Mouse (Mus musculus) embryonic facial prominence, embryonic 11.5 days (tissue): ENCODE measurements around the gene Crispld2. TPM values are rescaled to one million over a fixed set of nuclear protein-coding genes. Genes with fewer than 3 reads are reported as not detected.

Source experiments
- ATAC-seq: fragments of 200-750 bp; cut with Nextera tagmentation; replicated peaks from 2 replicates; pipeline ENCODE4 v1.8.0; 2017; ENCODE audit warnings: low read depth; ENCODE audit not compliant: insufficient number of reproducible peaks, low FRiP score, low TSS enrichment
- DNase-seq: peaks from one replicate; pipeline ENCODE4 v3.0.0-alpha.2; 2015; ENCODE audit warnings: low spot score
- H3K27ac ChIP-seq: fragments of 300-500 bp; sonication (generic); replicated peaks from 2 replicates; pipeline ENCODE4 v1.5.1; 2014; ENCODE audit warnings: mild to moderate bottlenecking, low read depth, low read length, control low read depth
- H3K27me3 ChIP-seq: fragments of 300-500 bp; sonication (generic); 2 replicates; pipeline ENCODE4 v1.6.1; 2014; ENCODE audit warnings: mild to moderate bottlenecking, low read length, moderate library complexity, mixed read lengths; ENCODE audit not compliant: control insufficient read depth, insufficient read depth
- H3K36me3 ChIP-seq: fragments of 300-500 bp; sonication (generic); replicated peaks from 2 replicates; pipeline ENCODE4 v1.6.1; 2014; ENCODE audit warnings: low read depth, mild to moderate bottlenecking, low read length, moderate library complexity, mixed read lengths; ENCODE audit not compliant: control insufficient read depth, insufficient read depth
- H3K4me1 ChIP-seq: fragments of 300-500 bp; sonication (generic); 2 replicates; pipeline ENCODE4 v1.6.1; 2014; ENCODE audit warnings: low read length, mixed read lengths; ENCODE audit not compliant: control insufficient read depth, insufficient read depth
- H3K4me2 ChIP-seq: fragments of 300-500 bp; sonication (generic); 2 replicates; pipeline ENCODE4 v1.6.1; 2014; ENCODE audit warnings: low read depth, mild to moderate bottlenecking, control low read depth, low read length, moderate library complexity
- H3K4me3 ChIP-seq: fragments of 300-500 bp; sonication (generic); 2 replicates; pipeline ENCODE4 v1.5.1; 2014; ENCODE audit warnings: low read depth, low read length, control low read depth
- H3K9ac ChIP-seq: fragments of 300-500 bp; sonication (generic); replicated peaks from 2 replicates; pipeline ENCODE4 v1.6.1; 2014; ENCODE audit warnings: mild to moderate bottlenecking, control low read depth, low read length
- H3K9me3 ChIP-seq: fragments of 300-500 bp; sonication (generic); replicated peaks from 2 replicates; pipeline ENCODE4 v1.6.1; 2016; ENCODE audit warnings: mild to moderate bottlenecking, low read length, inconsistent platforms, mixed read lengths; ENCODE audit not compliant: control insufficient read depth
- WGBS: fragments of 180-500 bp; shearing (Covaris S2); extraction: QIAGEN DNeasy Blood & Tissue Kit; methylation state at CpG from one replicate; pipeline ENCODE4 v1.1.7; 2014; 5-methylcytosine and 5-hydroxymethylcytosine counted together
- polyA plus RNA-seq: library from polyadenylated mRNA; unstranded; fragments of >200 nt; fragmentation: Nextera tagmentation; extraction: Ambion mirVana; gene quantifications from 2 replicates; pipeline ENCODE4 v1.2.1, GENCODE M21; 2014

Crispld2 gene
- polyA plus RNA-seq, 1 experiment from 2014 or later, result 3.6 TPM

- no peak for DNase-seq
- Histone ChIP-seq H3K4me2 (no peak overlapping the region), H3K9me3 (no peaks in the 10 kb centered on the region), H3K27ac (no peak overlapping the region), H3K9ac (no peak overlapping the region), H3K36me3 (peaks cover 3% of the 10 kb centered on the region; the same call in 1 of the 2 replicates), H3K4me3 (no peak overlapping the region), H3K4me1 (no peaks in the 10 kb centered on the region), H3K27me3 (no peaks in the 10 kb centered on the region)
- no peak for ATAC-seq
- 95% methylated on average over 3 of the region's 3 CpGs for WGBS
These were observed 100.9 kb downstream of the Crispld2 start for GRCm38 (mm10) chr8:120093103-120093502.

- DNase-seq (no peak), ATAC-seq (no peak)
- H3K4me1 ChIP-seq, result no peaks in the 10 kb centered on the region
- H3K9me3 ChIP-seq, result no peaks in the 10 kb centered on the region
- no peaks in the 10 kb centered on the region for H3K27me3 ChIP-seq
- H3K4me3 ChIP-seq, result no peak overlapping the region
- 90% methylated on average over 10 of the region's 10 CpGs for WGBS
- H3K27ac ChIP-seq, result no peak overlapping the region
- no peak overlapping the region for H3K9ac ChIP-seq
- H3K4me2 ChIP-seq, result no peak overlapping the region
- H3K36me3 ChIP-seq, result peaks cover 3% of the 10 kb centered on the region; the same call in 1 of the 2 replicates
These were observed 102.6 kb downstream of the Crispld2 start for GRCm38 (mm10) chr8:120094801-120095200.

DNA sequence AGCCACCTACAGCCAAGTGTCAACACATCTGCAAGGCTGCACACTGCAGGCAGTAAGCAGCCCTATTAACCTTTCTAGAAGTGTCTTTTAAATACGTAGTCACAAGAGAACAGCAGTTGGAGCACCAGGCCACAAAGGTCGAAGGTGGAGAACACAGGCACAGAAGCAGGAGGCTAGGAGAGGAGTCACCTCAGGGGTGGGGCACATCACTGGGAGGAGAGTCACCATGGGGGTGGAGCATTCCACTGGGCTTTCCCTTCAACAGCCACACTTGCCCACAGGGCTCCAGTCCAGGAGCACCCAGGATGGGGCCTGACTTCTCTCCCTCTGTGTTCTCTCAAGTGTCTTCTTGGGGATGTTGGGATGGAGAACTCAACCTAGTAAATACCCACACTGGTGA lies 104.2 kb downstream of the Crispld2 start:
- DNase-seq, result no peak
- no peak overlapping the region for H3K4me3 ChIP-seq
- no peak overlapping the region for H3K4me2 ChIP-seq
- H3K27me3 ChIP-seq, result no peaks in the 10 kb centered on the region
- no peak overlapping the region for H3K27ac ChIP-seq
- no peaks in the 10 kb centered on the region for H3K4me1 ChIP-seq
- no peak for ATAC-seq
- 72% methylated on average over 2 of the region's 2 CpGs for WGBS
- H3K36me3 ChIP-seq, result peaks cover 3% of the 10 kb centered on the region; the same call in 1 of the 2 replicates
- H3K9me3 ChIP-seq, result no peaks in the 10 kb centered on the region
- H3K9ac ChIP-seq, result no peak overlapping the region

DNA sequence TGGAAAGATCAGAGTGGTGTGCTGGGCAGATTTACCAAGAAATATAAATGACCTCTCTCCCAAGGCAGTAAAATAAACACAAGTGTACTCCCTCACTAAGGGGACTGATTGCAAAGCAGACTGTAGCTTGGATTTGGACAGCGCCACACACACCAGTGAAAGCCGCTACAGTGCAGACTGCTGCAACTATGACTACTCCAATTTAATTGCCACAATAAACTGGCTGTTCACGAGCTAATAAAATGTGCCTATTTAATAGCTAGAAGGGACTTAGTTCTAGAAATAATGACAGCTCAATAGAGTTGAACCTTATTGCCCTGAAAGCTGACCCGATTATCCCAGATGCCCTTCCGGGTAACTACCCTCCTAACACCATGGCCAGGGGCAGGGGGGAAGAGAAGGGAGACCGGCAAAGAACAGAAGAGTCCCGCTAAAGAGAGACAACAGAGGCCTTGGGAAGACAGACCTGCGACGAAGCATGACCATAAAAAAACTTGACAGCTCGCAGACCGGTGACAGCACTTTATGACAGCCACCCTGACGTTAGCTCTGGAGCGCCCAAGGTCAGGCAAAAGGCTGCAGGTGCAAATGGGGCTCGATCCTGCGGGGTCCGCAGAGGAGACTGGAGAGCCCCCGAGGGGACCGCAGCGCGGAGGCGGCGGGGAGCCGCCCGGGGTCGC lies 108.3 kb downstream of the Crispld2 start:
- Histone ChIP-seq H3K4me1 (no peaks in the 10 kb centered on the region), H3K4me3 (peak overlapping the region; percentile 97), H3K36me3 (no peaks in the 10 kb centered on the region), H3K27me3 (no peaks in the 10 kb centered on the region), H3K9me3 (no peaks in the 10 kb centered on the region), H3K27ac (no peak overlapping the region; the same call in 1 of the 2 replicates), H3K9ac (peak overlapping the region; percentile 85), H3K4me2 (peak overlapping the region; percentile 88)
- DNase-seq (no peak), ATAC-seq (peak; percentile 25; the same call in 1 of the 2 replicates)
- WGBS, result 6% methylated on average over 25 of the region's 25 CpGs

GRCm38 (mm10) chr8:120101068-120101972 lies 109.1 kb downstream of the Crispld2 start, which contains the start of gene Zdhhc7:
TSS of gene Zdhhc7 (minus strand) at chr8:120101482.
- no peaks in the 10 kb centered on the region for H3K36me3 ChIP-seq
- no peaks in the 10 kb centered on the region for H3K9me3 ChIP-seq
- H3K27ac ChIP-seq, result peak within 1 kb of the TSS; percentile 63
- H3K4me1 ChIP-seq, result no peaks in the 10 kb centered on the region
- no peaks in the 10 kb centered on the region for H3K27me3 ChIP-seq
- H3K4me3 ChIP-seq, result peak within 1 kb of the TSS; percentile 97
- under 1% methylated on average over 80 of the region's 88 CpGs for WGBS
- peak within 1 kb of the TSS; percentile 85 for H3K9ac ChIP-seq
- H3K4me2 ChIP-seq, result peak within 1 kb of the TSS; percentile 88
- ATAC-seq (peak; percentile 71; the same call in 1 of the 2 replicates), DNase-seq (peak; percentile 83)

Other genes starting within 250 kb of the Crispld2 start
- gene Tldc1, start 214.0 kb upstream of the Crispld2 start, polyA plus RNA-seq, result 6.5 and 6.9 TPM in 2 replicates
- 321 and 363 TPM in 2 replicates for gene Cotl1, start 151.9 kb upstream of the Crispld2 start, polyA plus RNA-seq
- 6.5 and 8.1 TPM in 2 replicates for gene Klhl36, start 130.2 kb upstream of the Crispld2 start, polyA plus RNA-seq
- gene Usp10, start 82.1 kb upstream of the Crispld2 start, polyA plus RNA-seq, result 142 and 143 TPM in 2 replicates
- gene Gm20388, start 81.6 kb upstream of the Crispld2 start, polyA plus RNA-seq, result 3.1 TPM in 1 of 2 replicates, not detected in the other
- gene Zdhhc7, start 109.0 kb downstream of the Crispld2 start, polyA plus RNA-seq, result 23.8 and 23.9 TPM in 2 replicates
- gene 6430548M08Rik, start 121.7 kb downstream of the Crispld2 start, polyA plus RNA-seq, result 2.8 and 6.4 TPM in 2 replicates
- 1.4 and 1.5 TPM in 2 replicates for gene Fam92b, start 185.0 kb downstream of the Crispld2 start, polyA plus RNA-seq
- 7.5 and 8.1 TPM in 2 replicates for gene Gse1, start 236.0 kb downstream of the Crispld2 start, polyA plus RNA-seq